Mouse (Mus musculus) cerebellum, adult 8-10 months (tissue): Measurements from ENCODE around the gene Polr1a.

Experiments
- DNase-seq: peaks from one replicate; pipeline ENCODE4 v3.0.0; 2022

Gene Polr1a

DNA sequence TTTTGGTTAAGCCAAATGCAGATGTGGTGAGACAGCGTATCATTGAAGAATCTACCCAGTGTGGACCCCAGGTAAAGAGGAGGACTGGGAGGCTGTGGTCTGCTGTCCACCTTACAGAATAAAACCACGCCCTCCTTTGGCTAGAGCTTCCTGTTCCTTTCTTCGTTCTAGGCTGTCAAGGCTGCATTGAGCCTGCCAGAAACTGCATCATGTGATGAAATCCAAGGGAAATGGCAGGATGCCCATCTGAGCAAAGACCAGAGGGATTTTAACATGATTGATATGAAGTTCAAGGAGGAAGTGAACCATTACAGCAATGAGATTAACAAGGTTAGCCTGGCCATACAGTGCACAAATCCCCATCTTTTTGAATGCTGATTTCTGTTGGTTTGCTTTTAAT, 41.7 kb downstream of the Polr1a start:
- no peak for DNase-seq

- no peak for DNase-seq
Observed at GRCm38 (mm10) chr6:71951192-71951591, 42.3 kb downstream of the Polr1a start.

- DNase-seq, result no peak
Observed at GRCm38 (mm10) chr6:71962119-71962518, 53.3 kb downstream of the Polr1a start.

DNA sequence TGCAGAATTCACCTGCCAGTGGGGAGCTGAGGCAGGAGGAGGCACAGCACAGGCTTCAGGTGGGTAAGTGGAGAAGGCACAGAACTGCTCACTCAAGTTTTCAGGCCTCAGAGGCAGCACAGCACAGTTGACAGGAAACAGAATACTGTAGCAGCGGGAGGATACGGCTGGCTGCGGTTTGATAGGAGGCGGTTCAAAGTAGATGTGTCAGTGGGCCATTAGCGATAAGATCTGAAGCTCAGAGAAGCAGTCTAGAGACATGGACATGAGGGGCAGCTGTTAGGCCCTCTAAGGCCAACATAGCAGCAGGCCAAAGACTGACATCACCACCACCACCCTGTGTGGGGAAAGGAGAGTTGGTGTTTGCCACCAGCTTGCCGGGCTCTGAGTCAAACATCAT, 53.9 kb downstream of the Polr1a start:
- no peak for DNase-seq

DNA sequence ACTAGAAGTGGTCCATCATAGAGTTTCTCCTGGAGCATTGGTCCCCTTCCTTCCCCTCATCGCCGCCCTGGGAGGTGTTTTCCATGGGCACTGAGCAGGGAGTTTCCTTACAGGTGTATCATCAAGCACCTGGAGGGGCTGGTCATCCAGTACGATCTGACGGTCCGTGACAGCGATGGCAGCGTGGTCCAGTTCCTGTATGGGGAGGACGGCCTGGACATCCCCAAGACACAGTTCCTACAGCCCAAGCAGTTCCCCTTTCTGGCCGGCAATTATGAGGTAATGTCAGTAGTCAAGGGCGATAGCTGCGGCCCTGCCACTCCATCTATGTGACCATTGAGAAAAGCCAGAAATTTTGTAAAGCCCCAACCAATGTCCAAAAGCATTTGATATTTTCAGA, 54.7 kb downstream of the Polr1a start:
- DNase-seq, result no peak

GRCm38 (mm10) chr6:71966683-71967303, 57.9 kb downstream of the Polr1a start:
- DNase-seq, result no peak

DNA sequence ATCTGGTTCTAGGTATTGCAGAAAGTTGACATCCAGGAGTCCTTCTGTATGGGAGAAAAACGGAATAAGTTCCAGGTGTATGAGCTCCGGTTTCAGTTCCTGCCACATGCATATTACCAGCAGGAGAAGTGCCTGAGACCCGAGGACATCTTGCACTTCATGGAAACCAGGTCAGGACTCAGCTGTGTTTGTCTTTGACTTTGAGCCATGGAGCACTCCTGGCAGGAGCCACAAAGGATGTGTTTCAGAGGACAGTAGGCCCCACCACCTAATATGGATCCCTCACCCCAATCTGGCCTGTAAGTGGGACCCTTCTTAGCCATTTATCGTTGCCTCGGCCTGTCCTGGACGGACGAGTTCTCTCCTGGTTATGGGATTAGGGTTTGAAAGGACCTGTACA, 59.0 kb downstream of the Polr1a start:
- DNase-seq, result peak; percentile 28

DNA sequence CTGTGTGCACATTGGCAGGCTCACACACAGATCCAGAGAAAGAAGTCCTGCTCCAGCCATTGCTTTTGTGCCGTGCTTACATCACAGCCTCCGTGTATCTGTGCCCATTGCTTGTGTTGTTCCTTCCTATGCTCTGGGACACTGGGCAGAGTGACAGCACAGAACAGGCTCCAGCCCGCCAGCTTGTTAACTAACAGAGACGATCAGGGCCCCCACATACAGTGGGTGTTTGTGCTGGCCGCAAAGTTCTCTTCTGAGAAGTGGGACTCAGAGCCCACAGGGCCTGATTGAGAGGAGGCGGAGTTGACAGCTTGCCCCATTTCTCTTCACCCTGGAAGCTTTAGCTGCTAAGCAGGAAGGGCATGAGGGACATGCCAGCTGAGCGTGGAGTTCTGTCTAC, 60.6 kb downstream of the Polr1a start:
- DNase-seq, result no peak

DNA sequence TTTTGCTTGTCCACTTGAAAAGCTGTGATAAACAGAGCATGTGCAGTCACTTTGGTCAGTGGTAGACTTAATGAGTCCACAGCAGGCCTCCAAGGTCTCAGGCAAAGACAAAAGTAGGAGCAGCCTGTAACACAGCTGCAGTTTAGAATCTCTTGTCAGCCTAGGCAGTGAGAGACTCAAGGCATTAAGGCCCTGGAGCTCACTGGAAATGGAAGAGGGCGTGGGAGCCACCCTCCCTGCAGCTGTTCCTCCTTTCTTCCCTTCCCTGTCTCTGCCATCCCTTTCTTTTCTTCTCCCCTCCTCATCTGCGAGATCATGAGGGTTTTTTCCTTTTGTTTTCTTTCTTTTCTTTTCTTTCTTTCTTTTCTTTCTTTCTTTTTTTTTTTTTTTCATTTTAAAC, 61.3 kb downstream of the Polr1a start:
- DNase-seq, result no peak

- DNase-seq, result no peak
Observed at GRCm38 (mm10) chr6:71976592-71976991, 67.7 kb downstream of the Polr1a start.

DNA sequence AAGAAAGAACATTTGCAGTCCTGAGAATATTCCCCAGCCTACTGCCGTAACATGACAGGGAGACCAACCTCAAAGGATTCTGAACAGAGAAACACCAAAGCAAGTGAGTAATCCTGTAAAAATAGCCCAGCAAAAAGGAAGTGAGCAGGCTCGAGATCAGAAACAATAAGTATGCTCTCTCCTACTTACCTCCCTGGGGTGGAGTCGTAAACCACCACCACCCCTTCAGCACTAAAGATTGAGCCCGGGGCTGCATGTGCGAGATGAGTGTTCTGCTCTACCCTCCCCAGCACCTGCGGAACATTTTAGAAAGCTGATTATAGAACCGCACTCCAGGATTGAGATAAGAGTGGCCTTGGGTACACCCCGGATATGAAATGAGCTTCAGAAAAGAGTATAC, 71.3 kb downstream of the Polr1a start:
- DNase-seq, result no peak

GRCm38 (mm10) chr6:71980587-71980986, 71.7 kb downstream of the Polr1a start:
- DNase-seq, result no peak

GRCm38 (mm10) chr6:71981450-71981849, 72.6 kb downstream of the Polr1a start:
- no peak for DNase-seq

DNA sequence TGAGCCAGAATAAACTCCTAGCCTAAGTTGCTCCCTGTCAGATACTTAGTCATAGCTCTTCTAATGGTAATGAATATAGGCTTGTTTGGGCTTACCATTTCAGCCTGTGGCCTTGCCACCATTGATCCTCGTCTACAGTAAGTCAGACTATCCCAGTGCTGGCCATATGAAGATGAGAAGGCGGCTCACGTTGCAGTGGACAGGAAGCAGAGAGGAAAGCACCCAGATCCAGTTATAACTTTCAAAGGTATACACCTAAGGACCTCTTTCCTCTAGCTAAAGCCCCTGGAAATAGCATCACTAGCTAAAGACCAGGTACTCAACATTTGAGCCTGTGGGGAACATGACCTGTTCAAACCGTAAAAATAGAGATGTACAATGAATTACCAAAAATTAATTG, 77.1 kb downstream of the Polr1a start:
- no peak for DNase-seq

GRCm38 (mm10) chr6:71987546-71988248, 78.8 kb downstream of the Polr1a start:
- DNase-seq, result no peak

- no peak for DNase-seq
Observed at GRCm38 (mm10) chr6:71989647-71990351, 80.9 kb downstream of the Polr1a start.

DNA sequence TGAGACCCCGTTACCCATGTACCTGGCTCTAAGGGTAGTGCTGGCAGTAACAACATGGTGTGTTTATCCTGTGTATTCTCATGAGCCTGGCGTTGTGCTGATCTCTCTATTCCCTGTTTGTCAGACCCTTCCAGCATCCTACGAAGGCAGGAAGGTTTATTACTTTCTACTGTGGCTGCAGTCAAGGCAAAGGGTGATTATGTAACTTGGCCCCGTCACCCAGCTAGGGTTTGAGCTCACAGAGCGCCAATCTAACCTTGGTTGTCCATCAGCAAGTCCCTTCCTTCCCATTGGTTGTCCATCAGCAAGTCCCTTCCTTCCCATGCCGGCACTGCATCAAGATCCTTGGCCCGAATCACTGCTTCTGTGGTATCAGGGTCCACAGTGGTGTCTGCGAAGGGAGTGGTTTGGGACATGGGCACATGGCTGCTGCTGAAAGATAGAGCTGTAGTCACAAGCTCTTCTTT, 81.6 kb downstream of the Polr1a start:
- DNase-seq, result peak; percentile 87

GRCm38 (mm10) chr6:71991190-71991932, 82.5 kb downstream of the Polr1a start:
- DNase-seq, result peak; percentile 76

- peak; percentile 35 for DNase-seq
Observed at GRCm38 (mm10) chr6:71991933-71992325, 83.1 kb downstream of the Polr1a start.

DNA sequence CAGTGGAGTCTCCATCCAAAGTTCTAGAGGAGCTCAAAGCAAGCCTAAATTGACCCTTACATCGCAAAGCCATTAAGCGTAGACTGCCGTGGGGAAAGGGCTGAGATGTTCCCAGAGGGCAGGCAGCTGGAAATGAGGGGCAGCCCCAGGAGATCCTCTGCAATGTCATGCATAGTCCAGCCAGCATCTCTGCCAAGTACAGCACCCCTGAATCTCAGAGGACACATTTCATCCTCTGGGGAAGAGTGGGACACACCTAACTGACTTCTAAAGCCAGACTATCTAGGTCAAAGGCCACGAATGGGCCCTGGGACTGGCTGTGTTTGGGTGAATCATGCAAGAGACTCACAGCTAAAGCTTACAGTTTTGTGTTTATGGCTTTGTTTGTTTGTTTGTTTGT, 85.2 kb downstream of the Polr1a start:
- DNase-seq, result no peak

- no peak for DNase-seq
Observed at GRCm38 (mm10) chr6:71995081-71995480, 86.2 kb downstream of the Polr1a start.

- peak; percentile 78 for DNase-seq
Observed at GRCm38 (mm10) chr6:71997215-71997614, 88.4 kb downstream of the Polr1a start.

DNA sequence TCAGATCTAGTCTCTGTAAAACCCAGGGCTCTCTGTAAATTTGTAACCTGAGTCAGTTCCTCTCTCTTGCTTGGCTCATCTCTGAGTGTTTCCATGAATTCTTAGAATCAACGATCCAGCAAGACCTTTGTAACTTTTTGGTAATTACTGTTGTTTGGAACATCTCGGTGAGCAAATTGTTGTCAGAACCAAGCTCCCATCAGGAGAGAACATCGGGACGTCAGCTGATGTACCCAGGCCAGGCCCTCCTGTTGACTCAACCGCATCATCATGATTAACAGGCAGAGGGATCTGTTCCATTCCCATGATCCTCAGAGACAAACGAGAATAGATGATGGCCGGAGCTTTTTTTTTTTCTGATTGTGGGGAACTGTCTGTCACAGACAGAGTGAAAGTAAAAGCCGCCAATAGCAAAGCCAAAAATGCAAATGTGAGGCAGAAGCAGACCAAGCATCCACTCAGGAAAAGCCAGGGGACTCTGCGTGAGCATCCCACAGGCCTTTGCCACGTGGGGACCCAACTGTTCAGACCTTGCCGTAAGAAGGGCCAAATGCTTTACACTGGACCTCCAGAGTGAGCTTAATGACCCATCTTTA, 91.2 kb downstream of the Polr1a start:
- no peak for DNase-seq
